Mouse (Mus musculus): ENCODE measurements at regions not wholly inside any gene's neighbourhood (a gene's known extent, or its start where the extent isn't known, plus 50 kb on each side); places are given as distances from the start of the nearest gene placed in this dataset.

DNA sequence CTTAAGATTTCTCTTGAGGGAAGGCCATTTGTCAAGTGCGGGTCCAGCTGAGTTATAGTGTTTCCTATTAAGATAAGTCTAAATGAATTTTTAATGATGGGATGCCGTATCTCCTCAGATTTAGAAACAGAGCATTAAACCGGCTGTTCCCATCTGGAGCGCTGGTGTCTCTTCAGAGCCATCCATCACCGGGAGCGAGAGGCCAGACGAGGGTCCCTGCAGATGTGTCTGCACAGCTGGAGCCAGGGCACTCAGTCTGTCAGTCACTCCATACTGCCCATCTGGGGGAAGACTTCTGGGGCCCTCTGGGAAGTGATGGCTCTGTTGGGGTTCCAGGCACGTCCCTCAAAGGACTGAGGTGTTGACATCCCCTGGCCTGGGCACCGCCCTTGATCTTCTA is 419.2 kb downstream of the Ajap1 start:
- DNase-seq (ENCODE audit: extremely low read depth, insufficient read length, low spot score): no peak

DNA sequence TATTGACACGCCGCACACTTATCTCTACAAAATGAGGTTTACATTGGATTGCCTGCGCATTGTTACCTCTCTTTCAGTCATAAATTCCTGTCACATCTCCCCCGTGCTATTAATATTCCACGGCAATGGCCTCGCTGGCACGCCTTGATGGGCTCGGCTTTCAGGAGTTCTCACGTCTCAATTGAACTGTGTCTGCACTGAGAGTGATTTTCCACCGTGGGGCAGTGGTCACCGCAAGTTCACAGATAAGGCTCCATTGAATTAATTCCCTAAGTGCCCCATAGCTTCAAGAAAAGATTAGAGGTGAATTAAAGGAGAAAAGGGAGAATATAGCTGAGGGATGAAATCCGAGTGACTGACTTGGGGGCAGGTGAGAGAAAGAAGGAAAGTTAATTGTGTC is 424.5 kb downstream of the Ajap1 start:
- no peak for DNase-seq (ENCODE audit: extremely low read depth, insufficient read length, low spot score)

DNA sequence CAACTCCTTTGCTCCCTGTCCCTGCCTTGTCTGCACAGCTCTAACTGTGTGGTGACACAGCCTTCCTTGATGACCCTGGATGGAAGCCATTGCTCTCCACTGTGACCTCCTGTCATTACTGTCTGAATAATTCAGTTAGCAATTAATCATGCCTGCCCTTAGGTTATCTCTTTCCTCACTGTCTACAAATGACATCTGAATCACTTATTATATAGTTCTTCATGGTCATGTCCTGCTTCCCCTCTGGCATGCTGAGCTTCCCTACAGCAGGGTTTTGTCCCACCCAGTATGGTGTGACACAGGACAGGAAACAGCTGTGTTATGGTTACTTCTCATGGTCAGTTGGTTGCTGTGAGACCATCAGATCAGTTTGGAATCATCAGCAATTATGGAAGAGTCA is 458.9 kb downstream of the Ajap1 start:
- DNase-seq (ENCODE audit: extremely low read depth, insufficient read length, low spot score): no peak

DNA sequence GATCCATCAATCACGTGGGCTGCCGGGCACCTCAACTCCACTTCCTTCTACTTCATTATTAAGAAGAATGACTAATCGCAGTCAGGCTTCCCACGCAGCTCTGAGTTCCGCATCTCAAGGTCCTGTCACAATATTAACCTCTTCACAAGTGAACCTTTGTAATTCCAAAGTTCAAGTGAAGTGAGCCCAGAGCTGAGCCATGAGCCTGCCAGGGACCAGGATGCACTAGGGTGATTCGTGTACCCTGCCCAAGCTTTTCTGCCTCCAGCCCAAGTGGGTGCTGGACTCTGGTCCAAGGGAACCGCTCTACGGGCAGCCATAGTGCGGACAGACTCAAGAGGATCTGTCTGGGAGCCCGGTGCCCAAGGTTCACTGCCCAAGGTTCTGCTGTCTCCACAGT is 463.4 kb downstream of the Ajap1 start:
- DNase-seq (ENCODE audit: extremely low read depth, insufficient read length, low spot score): no peak

DNA sequence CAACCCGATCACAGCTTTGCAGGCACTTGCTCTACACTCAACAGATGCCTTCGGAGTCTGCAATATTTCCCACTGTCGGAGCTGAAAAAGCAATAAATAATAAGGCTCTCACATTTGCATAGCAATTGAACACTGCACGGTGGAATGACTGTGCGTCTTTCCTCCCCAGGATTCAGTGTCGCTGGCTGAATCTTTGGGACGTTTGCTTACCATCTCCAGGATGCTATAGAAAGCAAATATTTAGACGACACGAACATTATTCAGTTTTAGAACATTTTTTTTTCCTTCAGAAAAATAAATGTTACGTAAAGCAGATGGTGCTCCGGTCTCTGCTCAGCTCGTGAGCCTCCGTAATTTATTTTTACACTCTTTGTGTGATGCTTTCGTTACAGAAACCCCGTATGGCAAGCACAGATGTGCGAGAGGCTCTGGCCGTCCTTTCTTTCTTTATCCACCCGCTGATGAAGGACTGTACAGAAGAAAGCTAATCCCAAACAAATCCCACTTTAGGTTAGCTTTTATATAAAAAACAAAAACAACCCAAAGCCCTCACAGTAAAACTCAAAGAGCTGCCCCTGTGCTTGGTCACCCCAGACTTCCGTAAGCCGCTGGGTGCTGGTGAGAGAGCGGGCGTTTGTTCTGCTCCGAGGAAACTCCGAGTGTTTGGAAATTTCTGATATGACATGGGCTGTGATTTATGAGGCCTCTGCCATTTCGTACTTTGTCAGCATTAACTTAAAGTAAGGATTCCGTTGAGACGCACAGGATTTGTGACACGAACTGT is 464.3 kb downstream of the Ajap1 start:
- no peak for DNase-seq (ENCODE audit: extremely low read depth, insufficient read length, low spot score)

DNA sequence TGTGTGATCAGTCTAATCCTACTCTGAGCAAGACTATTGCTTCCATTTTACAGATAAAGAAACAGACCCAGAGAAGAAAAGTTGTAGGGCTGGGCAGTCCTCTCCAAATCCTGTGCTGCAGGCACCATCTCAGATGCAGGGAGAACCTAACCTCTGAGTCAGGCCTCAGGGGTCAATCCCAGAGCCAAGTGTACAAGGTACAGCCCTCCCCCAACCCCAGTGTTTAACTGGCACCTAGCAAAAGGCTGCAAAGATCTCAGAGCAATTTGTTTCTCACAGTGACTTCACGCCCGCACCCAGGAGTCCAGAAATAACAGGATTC is 464.8 kb downstream of the Ajap1 start:
- no peak for DNase-seq (ENCODE audit: extremely low read depth, insufficient read length, low spot score)

DNA sequence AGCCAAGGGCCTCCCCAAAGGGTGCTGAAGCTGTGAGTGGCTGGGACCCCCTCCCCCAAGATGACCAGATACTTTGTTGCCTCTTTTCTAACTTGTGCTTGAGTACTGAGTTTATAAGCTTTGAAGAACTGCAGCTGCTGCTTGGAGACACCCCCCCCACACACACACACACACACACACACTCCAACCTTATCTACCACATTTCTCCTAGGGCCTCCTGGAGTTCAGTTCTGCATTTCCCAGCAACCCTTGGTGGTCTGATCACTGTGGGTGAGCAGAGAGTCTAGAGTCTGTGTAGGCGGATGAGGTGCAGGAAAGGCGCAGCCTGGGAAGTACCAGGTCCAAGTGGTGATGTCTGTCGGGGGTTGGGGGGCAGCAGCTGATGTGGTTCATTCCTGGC is 479.3 kb downstream of the Ajap1 start:
- DNase-seq (ENCODE audit: extremely low read depth, insufficient read length, low spot score): no peak

DNA sequence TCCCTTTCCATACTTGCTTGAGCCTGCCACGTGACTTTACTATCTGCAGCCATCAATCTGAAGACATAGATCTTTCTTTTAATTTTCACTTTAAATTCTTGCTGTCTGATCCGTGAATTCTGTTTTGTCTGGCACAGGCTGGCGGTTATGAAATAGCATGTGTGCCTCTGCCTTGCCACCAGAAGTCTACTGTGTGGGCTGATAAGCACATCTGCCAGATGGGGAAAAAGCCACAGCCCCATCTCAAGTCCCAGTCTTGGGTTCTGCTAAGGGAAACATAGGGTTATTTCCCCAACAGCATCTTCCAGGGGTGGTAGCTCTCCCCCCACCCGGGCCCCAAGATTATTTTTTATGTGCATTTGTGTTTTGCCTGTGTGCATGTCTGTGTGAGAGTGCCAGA is 480.1 kb downstream of the Ajap1 start:
- no peak for DNase-seq (ENCODE audit: extremely low read depth, insufficient read length, low spot score)

DNA sequence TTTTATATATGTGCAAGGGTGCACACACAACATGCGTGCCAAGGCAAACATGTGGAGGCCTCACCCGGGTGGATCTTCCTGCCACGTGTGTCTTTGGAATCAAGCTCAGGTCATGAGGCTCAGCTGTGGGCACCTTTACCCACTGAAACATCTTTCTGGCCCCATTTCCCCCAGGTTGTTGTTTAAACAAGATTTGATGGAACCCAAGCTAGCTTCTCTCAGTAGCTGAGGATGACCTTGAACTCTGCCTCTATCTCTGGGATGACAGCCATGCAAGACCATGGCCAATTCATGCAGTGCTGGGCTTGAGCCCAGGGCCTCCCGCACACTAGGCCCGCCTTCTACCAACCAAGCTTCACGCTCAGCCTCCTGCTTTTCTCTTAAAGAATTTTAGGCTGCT is 480.9 kb downstream of the Ajap1 start:
- no peak for DNase-seq (ENCODE audit: extremely low read depth, insufficient read length, low spot score)

DNA sequence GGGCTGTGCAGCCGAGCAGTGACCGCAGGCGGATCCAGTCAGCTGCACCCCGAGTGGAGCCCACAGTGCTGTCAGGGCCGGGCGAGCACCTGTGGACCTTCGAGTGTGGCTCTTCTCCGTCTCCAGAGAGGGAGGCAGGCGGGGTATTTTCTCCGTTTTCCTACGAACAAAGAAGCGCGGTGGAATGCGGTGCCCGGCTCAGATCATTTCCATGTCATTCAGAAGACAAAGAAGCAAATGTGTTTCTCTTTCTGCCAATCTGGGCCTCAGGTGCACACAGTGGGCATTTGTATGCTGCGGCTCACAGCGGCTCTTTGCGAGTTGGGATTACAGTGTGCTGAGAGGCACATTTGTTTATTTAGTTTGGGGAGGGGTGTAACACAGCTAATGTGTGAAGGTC is 483.1 kb downstream of the Ajap1 start:
- no peak for DNase-seq (ENCODE audit: extremely low read depth, insufficient read length, low spot score)

DNA sequence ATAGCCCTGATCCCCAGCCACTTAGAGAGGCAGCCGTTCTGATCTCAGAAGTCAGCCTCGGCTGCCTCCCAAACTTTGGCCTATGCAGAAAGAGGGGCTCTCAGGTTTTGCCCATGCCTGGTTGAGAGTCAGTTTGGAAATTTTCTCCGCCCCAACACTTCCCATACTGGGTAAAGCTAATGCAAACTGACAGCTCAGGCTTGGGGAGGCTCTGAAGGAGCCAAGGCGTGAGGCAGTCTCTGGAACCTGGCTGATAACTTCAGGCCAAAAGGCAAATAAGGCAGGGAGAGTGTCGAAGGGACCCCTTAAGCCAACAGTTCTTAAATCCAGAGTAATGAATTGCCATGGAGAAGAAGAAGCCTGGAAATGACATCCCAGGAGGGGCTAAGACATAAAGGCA is 485.4 kb downstream of the Ajap1 start:
- no peak for DNase-seq (ENCODE audit: extremely low read depth, insufficient read length, low spot score)

DNA sequence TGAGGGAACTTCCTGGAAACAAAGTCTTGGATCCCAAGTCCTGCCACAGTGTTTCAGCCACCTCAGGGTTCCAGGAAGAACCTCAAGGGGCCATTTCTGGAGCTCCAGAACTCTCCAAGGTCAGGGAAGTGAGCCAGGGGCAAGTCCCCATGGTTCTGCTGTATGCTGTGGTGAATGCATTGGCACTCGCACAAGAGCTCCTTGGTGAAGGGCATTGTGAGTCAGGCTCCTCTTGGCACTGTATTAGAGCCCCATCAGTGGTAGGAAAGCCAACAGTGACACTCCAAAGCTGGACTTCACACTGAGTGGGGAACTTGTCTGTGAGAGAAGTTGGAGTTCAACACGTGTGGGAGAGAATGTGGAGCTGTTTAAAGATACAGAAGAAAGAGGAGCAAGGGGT is 486.0 kb downstream of the Ajap1 start:
- no peak for DNase-seq (ENCODE audit: extremely low read depth, insufficient read length, low spot score)

DNA sequence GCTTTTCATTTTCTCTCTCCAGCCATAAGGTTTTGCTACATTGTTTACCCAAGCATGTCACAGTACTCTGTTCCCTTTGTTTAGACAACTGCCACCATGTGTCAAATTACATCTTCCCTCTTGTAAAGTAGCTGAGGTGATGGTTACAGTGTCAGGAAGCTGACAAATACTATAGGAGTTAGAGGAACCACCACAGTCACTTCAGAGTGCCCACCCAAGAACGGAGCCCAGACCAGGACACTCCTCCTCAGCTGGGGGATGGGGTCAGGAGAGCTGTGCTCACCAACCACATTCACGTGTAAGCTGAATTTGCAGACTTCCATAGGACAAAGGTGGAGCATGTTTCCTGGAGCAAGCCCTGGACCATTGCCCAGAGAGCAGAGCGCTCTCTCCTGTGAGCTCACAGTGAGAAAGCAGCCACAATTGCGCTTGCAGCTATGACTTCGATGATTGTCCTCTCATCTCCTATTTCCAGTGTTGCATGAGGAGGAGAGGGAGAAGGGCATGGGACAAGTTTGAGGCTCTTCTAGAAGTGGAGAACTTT is 487.5 kb downstream of the Ajap1 start:
- DNase-seq (ENCODE audit: extremely low read depth, insufficient read length, low spot score): no peak

DNA sequence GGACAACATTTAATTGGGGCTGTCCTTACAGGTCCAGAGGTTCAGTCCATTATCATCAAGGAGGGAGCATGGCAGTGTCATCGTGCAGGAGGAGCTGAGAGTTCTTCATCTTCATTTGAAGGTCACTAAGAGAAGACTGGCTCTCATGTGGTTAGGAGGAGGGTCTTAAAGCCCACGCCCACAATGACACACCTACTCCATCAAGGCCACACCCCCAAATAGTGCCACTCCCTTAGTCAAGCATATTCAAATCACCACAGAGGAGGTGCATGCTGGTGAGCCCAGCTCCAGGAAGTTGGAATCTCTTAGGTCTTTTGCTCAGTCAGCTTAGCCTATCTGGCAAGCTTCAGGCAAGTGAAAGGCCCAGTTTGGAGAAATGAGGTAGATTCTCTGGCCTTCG is 488.4 kb downstream of the Ajap1 start:
- no peak for DNase-seq (ENCODE audit: extremely low read depth, insufficient read length, low spot score)

DNA sequence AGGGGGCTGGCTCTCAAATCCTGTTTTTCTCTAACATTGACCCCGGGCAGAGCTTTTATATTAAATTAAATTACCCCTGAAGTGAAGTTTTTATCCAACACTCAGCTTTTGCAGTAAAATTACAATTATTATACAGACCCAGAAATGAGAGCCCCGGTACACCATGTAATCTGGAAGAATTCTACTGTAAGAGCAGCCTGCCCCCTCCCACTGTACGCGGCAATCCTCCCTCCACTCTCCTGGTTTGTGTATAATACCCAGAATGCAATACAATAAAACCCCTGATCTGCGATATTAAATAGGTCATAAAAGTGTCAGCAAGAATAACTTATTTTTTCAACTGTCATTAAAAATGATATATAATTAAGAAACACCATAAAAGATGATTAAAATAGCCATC is 492.3 kb downstream of the Ajap1 start:
- no peak for DNase-seq (ENCODE audit: extremely low read depth, insufficient read length, low spot score)

DNA sequence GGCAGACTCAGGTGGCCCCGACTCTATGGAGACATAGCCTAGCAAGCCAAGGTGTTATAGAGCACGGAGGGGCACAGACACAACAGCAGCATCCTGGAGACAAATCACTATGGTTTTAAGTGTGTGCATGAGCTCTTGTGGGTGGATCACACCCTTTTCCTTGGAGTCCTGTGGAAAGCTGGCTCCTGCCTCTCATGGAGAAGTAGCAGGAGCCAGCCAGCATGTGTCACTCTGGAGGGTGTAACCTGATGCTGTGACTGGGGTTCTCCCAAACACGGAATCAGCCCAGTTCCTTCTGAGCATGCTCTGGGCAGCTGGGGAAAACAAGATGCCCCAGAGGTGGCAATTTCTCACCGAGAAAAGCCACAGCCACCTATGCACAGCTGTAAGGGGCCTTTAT is 494.9 kb downstream of the Ajap1 start:
- DNase-seq (ENCODE audit: extremely low read depth, insufficient read length, low spot score): no peak

DNA sequence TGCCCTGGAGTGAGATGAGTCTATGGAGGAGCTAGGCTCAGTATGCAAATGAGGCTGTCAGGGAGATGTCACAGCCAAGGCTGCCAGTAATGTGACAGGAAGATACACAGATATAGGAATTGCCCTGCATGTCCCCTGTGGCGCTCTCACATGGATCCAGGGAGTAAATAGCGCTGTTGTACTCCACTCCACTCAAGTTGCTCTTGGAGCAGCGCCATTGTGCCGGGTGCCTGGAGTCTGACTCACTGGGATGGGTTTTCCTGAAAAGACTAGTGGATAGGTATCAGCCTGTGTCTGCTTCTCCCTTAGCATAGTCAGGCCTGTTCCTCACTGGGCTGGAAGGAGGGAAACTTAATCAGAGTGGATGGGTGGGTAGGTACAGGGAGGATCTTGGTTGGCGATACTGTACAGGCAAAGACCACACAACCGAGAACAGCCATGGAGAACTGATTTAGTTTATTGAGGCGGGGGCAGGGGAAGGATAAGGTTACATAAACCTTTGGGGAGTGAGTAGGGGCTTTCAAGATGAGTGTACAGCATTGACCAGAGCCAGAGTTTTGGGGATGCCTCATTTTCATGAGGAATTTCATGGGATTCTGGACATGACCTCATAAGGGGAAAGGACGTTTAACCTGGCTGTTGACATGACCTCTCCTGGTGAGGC is 497.5 kb upstream of the Kcnab2 start:
- DNase-seq (ENCODE audit: extremely low read depth, insufficient read length, low spot score): no peak

DNA sequence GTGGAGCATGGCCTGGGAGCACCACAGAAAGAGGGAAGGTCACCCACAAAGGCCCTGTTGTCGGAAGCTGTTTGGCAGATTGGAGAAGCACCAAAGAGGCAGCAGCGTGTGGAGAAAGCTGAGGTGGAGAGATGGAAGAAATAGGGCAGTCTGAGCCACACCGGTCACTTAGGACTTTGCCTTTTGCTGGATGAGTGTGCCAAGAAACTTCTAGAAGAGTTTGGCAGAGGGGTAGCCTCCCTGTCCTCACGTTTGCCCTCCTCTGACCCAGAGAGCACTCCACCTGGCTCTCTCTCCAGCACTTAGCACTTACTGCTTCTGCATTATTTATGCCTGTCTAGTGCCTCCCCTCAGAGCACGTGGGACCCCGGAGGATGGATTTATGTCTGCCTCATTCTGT is 485.3 kb upstream of the Kcnab2 start:
- no peak for DNase-seq (ENCODE audit: extremely low read depth, insufficient read length, low spot score)

DNA sequence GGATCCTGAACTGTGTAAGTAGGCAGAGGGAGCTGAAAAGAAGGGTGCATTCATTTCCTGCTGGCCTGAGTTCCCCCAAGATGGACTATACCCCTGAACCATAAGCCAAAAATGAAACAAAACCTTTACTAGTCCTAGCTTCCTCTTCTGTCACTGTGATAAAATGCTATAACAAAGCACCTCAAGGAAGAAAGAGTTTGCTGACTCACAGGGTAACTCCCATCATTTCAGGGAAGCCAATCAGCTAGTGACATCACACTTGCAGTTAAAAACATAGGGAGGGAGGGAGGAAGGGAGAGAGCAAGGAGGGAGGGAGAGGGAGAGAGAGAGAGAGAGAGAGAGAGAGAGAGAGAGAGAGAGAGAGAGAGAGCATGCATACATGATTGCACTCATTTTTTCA is 484.5 kb upstream of the Kcnab2 start:
- no peak for DNase-seq (ENCODE audit: extremely low read depth, insufficient read length, low spot score)

DNA sequence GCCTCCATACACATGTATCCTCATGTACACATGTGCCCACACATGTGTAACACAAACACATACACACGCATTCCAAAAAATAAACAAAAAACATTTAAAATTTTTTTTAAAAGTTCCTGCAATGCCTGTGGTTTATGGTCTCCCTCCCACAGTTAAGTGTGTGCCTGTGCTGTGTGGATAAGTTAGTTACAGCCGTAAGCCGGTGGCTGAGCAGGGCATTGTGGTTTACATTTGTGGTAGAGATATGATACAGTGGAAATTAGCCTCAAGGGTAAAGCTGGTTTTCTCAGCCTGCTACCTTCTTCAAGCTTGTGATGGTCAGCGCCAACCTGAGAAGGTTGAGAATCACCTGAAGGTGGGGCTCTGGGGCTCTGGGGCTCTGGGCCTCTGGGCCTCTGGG is 484.0 kb upstream of the Kcnab2 start:
- no peak for DNase-seq (ENCODE audit: extremely low read depth, insufficient read length, low spot score)

DNA sequence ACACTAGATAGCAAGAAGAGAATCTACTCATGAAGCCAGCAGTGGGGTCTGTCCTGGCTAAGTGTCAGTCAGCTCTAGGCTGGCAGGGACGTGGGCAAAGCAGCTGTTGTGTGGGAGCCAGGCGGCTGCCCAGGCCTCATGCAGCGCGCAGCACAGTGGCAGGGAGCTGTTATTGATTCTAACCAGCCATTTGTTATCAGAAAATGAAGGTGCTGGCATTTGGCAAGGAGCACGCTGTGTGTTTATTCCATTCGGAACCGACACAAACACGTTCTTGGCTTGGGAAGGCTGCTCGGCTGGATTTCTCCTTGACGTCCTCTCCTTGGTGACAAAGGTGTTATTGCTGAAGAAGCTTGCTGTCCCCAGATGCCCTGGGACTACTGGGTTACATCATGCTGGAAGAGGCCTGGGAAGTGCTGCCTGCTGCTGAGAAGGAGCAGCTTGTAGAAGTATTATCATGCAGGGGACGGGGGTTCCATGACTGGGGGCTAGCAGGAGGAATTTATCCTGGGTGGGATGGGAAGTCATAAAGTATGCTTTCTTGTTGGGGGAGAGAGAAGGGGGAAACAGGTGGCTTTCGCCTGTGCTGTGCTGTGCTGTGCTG is 482.1 kb upstream of the Kcnab2 start:
- DNase-seq (ENCODE audit: extremely low read depth, insufficient read length, low spot score): no peak

Data from 3134 (cell line).